Mouse (Mus musculus): ENCODE data around the gene Rundc1. TPM values are rescaled to one million over a fixed set of nuclear protein-coding genes. Genes with fewer than 3 reads are reported as not detected.
"Not testable (repeated sequence)": the region's sequence is repeated elsewhere in the genome, so short reads cannot be mapped to it uniquely, and the experiment has no call there.

Gene Rundc1
- total RNA-seq, 2 experiments from 2014 or later = 6.7 to 7.9 TPM

GRCm38 (mm10) chr11:101465101-101465868, 40.4 kb downstream of the Rundc1 start:
- intact Hi-C loops (cut with DNase I) = no loop called here
- DNase-seq = peak; percentile 73 to 74

DNA sequence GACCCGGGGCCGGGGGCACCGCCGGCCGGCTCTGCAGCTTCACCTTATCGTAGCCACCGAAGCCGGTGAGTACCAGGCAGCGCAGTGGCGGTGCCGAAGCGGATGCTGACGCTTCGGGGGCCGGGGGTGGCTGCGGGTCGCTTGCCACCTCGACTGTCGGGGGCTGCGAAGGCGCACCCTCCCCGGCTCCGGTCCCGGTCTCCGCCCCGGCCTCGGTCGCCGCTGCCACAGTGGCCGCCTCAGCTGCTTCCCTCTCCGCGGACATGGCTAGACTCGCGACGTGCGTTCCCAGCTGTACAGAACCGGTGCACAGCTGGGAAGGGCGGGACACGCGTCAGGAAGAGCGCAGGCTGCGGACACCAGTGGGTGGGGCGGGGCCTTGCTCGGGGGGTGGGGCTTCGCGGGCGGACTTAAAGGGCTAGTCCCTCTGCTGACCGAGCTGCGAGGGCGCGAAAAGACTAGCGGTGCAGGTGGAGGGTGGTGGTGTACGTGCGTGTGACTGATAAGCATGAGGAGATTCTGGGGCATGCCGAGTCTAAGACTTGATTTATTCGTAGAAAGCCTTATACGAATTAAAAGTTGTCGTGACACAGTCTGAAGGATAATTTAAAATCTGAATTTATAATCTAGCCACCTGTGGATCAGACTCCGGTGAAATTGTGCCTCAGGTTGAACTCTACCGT, 41.1 kb downstream of the Rundc1 start, which contains the start of gene Vat1:
TSS of gene Vat1 (minus strand) at position 362 of the 683 bp plus-strand sequence.
- DNase-seq = peak; percentile 65 to 66
- intact Hi-C loops (cut with DNase I) = no loop called here

GRCm38 (mm10) chr11:101466552-101466950, 41.7 kb downstream of the Rundc1 start:
- DNase-seq; intact Hi-C loops (cut with DNase I): not testable (repeated sequence)

GRCm38 (mm10) chr11:101467477-101468262, 42.8 kb downstream of the Rundc1 start:
- DNase-seq = peak; percentile 54 to 56
- intact Hi-C loops (cut with DNase I) = no loop called here

DNA sequence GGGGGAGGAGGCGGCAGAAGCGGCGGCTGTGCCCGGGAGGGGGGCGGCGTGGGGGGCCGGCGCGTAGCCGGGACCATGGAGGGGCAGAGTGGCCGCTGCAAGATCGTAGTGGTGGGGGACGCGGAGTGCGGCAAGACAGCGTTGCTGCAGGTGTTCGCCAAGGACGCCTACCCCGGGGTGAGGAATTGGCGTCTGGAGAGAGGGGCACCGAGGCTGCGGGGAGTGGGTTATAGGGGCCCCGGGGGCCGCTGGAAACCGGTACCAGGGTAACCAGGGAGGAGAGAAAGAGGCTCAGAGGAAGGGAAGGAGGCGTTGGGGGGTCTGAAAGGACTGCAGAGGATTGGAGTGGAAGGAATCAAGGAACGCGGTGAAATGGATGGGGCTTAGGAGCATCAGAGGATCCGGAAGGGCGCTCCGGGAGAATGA, 43.4 kb downstream of the Rundc1 start:
- intact Hi-C loops (cut with DNase I) = no loop called here
- peak in 1 of 2 experiments; percentile 13 for DNase-seq

DNA sequence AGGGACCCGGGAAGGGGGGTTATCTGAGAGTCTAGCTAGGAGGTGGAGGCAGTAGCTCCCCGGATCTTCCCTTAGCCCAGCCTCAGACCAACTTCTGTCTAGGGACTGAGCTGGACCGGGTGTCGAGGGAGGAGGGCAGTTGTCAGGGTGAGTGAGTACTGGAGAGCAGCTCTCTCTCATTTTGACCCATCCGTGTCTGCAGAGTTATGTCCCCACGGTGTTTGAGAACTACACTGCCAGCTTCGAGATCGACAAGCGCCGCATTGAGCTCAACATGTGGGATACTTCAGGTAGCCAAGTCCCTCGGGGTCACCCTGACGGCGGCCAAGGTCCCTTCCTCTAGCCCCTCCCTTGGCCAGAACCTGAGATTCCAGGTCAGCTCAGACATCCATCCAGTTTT, 43.8 kb downstream of the Rundc1 start:
- intact Hi-C loops (cut with DNase I) = no loop called here
- DNase-seq = no peak

DNA sequence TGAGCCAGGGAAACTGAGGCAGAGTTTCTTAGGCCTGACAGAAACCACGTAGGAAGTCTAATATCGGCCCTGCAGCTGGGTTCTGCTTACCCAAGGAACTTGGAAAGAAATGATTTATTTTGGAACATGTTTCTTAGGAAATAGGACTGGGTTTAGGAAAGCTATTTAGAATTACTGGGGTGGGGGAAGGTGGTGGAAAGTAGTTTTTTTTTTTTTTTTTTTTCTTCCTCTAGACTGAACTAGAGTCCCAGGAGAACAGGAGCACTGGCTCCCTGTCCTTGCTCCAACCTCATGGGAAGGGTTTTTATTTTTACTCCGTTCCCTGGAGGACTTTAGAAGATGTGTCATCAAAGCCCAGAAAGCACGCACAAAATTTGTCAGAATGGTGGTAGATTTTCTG, 44.3 kb downstream of the Rundc1 start:
- intact Hi-C loops (cut with DNase I) = no loop called here
- no peak for DNase-seq

DNA sequence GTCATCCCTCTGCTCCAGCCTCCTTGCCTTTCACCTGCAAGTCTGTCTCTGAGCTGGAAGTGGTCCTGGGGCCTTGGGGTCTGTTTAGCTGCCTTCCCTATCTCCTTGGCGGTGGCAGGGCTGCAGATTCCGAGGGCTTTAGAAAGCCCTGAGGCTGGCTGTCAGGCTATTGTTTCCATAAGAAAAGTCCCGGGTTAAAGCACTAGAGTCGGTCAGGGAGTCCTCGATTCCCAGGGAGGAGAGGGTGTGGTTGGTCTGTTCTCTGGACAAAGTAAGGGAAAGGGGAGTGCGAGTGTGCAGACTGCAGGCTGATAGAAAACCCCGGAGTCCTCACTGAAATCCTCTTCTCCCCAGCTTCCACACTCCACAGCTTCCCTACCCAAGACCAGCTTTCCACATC, 45.3 kb downstream of the Rundc1 start:
- no peak for DNase-seq
- intact Hi-C loops (cut with DNase I) = loop anchor here (5.0 kb wide), 1 partner anchor 77 kb away; no protein-coding TSS in a partner anchor

- intact Hi-C loops (cut with DNase I) = loop anchor here (5.0 kb wide), 1 partner anchor 75 kb away; no protein-coding TSS in a partner anchor
- DNase-seq = no peak
These were observed 47.0 kb downstream of the Rundc1 start for GRCm38 (mm10) chr11:101471926-101472325.

DNA sequence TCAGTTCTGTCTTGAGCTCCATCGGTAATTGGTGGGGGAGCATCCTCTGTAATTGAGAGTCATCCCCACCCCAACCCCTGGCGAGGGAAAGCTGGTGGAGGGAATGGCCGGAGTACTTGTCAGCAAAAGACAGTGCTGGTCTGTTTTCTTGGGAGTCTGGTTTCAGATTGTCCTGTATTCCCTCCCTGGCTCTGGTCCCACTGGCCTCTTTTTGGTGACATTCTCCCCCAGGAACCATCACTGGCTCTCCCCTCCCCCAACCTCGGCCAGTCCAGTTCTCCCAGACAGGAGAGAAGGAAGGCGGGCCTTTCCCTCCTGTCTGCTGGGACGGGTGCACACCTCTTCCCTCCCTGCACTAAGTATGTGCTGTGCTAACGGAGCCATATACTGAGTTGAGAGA, 47.5 kb downstream of the Rundc1 start:
- intact Hi-C loops (cut with DNase I) = loop anchor here (5.0 kb wide), 1 partner anchor 75 kb away; no protein-coding TSS in a partner anchor
- DNase-seq = no peak

DNA sequence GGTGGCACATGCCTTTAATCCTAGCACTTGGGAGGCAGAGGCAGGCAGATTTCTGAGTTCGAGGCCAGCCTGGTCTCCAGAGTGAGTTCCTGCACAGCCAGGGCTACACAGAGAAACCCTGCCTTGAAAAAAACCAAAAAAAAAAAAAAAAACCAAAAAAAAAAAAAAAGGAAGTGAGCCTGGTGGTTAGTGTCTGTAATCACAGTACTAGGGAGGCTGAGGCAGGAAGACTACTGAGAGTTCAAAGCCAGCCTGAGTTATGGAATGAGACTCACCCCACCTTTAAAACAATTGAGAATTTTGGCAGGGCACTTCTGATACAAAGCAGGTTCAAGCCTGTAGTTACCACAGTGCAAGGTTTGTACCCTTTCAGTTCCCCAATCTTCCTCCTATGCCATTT, 48.8 kb downstream of the Rundc1 start:
- intact Hi-C loops (cut with DNase I) = loop anchor here (5.0 kb wide), 1 partner anchor 74 kb away; no protein-coding TSS in a partner anchor
- DNase-seq = not testable (repeated sequence)

- intact Hi-C loops (cut with DNase I) = loop anchor here (5.0 kb wide), 1 partner anchor 73 kb away; no protein-coding TSS in a partner anchor
- DNase-seq = no peak
These were observed 49.4 kb downstream of the Rundc1 start for GRCm38 (mm10) chr11:101474298-101474697.

DNA sequence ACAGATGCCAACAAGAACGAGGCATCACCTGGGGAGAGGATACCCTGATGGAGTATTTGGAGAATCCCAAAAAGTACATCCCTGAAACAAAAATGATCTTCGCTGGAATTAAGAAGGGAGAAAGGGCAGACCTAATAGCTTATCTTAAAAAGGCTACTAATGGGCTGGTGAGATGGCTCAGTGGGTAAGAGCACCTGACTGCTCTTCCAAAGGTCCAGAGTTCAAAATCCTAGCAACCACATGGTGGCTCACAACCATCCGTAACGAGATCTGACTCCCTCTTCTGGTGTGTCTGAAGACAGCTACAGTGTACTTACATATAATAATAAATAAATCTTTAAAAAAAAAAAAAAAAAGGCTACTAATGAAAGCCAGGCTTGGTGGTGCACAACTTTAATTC, 51.5 kb downstream of the Rundc1 start:
- intact Hi-C loops (cut with DNase I); DNase-seq: not testable (repeated sequence)

GRCm38 (mm10) chr11:101477194-101477551, 52.3 kb downstream of the Rundc1 start:
- intact Hi-C loops (cut with DNase I) = no loop called here
- DNase-seq = no peak

DNA sequence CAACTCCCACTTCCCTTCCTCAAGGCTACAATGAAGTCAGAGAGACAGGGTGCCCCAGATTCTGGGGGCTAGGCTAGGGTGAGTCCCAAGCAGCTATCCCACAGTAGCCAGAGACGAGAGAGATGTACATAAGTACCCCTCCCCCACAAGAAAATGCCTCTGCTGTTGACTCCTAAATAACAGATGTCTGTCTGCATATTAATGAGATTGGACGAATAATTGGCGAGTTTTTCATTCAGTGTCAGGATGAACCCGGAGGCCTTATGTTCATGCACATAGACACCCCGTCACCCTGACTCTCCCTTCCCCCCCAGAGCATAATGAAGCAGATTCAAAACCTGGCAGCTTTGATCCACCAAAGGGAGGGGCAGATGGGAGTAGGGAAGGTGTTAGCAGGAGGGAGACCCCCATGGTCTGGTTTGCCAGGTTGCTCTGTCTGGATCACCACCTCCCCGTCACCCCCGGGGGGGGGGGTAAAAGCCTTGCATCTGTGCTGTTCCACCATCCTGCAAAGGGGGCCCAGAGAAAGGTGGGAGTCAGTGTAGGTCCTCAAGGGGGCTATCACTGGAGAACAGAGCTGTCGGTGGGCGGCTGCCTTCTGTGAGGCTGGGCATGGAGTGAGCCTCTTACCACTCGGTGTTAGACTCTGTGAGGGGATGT, 52.8 kb downstream of the Rundc1 start:
- intact Hi-C loops (cut with DNase I) = no loop called here
- DNase-seq = no peak

- intact Hi-C loops (cut with DNase I) = no loop called here
These were observed 54.3 kb downstream of the Rundc1 start for GRCm38 (mm10) chr11:101479171-101479635.

GRCm38 (mm10) chr11:101480912-101481311, 56.0 kb downstream of the Rundc1 start:
- DNase-seq = no peak
- intact Hi-C loops (cut with DNase I) = no loop called here

More at GRCm38 (mm10) chr11:101479171-101479635, 54.3 kb downstream of the Rundc1 start:
- no peak for DNase-seq

- intact Hi-C loops (cut with DNase I) = no loop called here
- DNase-seq = no peak
These were observed 58.9 kb downstream of the Rundc1 start for GRCm38 (mm10) chr11:101483804-101484203.

DNA sequence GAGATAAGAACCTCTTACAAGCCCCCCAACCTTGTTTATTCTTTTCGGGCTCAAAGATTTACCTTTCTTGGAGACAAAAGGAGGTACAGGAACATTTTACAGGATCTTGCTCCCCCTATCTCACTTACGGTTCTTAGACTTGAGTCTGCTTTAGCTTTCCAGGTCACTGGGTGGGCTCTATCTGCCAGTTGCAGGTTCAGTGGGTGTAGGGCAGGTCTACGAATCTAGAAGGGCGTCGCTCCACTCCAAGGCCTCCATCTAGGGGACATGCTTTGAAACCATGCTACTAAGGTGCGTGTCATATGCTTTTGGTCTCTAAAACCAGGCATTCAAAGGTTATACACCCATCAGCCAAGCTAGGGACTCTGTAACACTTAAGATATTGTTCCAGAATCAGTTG, 59.4 kb downstream of the Rundc1 start:
- intact Hi-C loops (cut with DNase I) = no loop called here
- no peak for DNase-seq

DNA sequence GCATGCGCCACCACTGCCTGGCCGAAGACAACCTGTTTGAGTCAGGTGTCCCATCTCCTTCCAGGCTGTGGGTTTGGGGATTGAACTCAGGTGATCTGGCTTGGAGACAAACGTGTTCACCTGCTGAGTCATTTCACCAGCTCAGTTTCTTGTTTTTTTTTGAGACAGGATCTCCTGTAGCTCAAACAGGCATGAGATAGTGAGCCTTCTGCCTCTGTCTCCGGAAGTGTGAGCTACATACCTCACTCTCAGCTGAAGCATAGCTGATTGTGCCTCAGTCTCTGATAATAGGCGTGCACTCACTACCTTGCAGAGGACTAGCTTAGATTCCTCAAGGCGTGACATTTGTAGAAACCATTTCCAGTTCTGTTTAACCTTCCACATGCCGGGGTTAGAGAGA, 59.9 kb downstream of the Rundc1 start:
- intact Hi-C loops (cut with DNase I) = no loop called here
- DNase-seq = no peak

Measured in gastrocnemius, postnatal 36 days (tissue).